Mouse (Mus musculus) Patski (cell line): ENCODE results near the gene Ccser1. TPM values are rescaled to one million over a fixed set of nuclear protein-coding genes. Genes with fewer than 3 reads are reported as not detected.

Experiments used
- ATAC-seq: fragments of 100-300 bp; one replicate; pipeline ENCODE4 v1.8.0; 2021
- CTCF ChIA-PET: fragments of 350-600 bp; sonication (Branson Sonifier 250); formaldehyde crosslinking; loops from one replicate; lab custom pipeline; 2022; ENCODE audit warnings: inconsistent platforms; lab: Charles Lee
- POLR2A ChIA-PET: fragments of 350-600 bp; sonication (Branson Sonifier 250); formaldehyde crosslinking; loops from one replicate; lab custom pipeline; 2022; ENCODE audit warnings: antibody characterized with exemption, inconsistent platforms; lab: Charles Lee
- DNase-seq: peaks from one replicate; pipeline ENCODE4 v3.0.0-alpha.2; 2011; ENCODE audit warnings: low read depth, low spot score
- H3K27me3 ChIP-seq: fragments of 371-371 bp; one replicate; pipeline ENCODE4 v1.5.1; 2021
- CTCF ChIP-seq: fragments of 100-300 bp; IDR thresholded peaks from one replicate; pipeline ENCODE4 v1.5.1; 2021
- in situ Hi-C: fragments of 300-500 bp; cut with MboI; formaldehyde crosslinking; loops from 3 replicates; pipeline ENCODE4 v1.11.1; 2018; ENCODE audit warnings: low pct_unique_long_range_greater_than_20kb, mixed read lengths
- polyA plus RNA-seq: library from polyadenylated mRNA; unstranded; gene quantifications from one replicate; pipeline ENCODE4 v1.2.3, GENCODE M21; 2021

Ccser1 gene
- polyA plus RNA-seq, 1 experiment from 2014 or later = 1.6 TPM

GRCm38 (mm10) chr6:61817716-61818115, 637.6 kb downstream of the Ccser1 start:
- ATAC-seq (no peak), DNase-seq (no peak)
- POLR2A ChIA-PET = interaction anchor here (0.6 kb wide), 1 partner anchor 551 kb away, joined by 3 read pairs; no protein-coding TSS in a partner anchor
- no peak for TF ChIP-seq CTCF
- CTCF ChIA-PET = no interaction called here
- no peaks in the 10 kb centered on the region for H3K27me3 ChIP-seq
- in situ Hi-C loops = no loop called here

- H3K27me3 ChIP-seq = peaks cover 8% of the 10 kb centered on the region
- ChIA-PET CTCF (interaction anchor here (1.1 kb wide), 1 partner anchor 11 kb away, joined by 3 read pairs; no protein-coding TSS in a partner anchor), POLR2A (no interaction called here)
- ATAC-seq (no peak), DNase-seq (no peak)
- in situ Hi-C loops = no loop called here
- TF ChIP-seq CTCF = no peak
These were observed 696.2 kb downstream of the Ccser1 start for GRCm38 (mm10) chr6:61876302-61876701.

GRCm38 (mm10) chr6:61898238-61898637, 718.1 kb downstream of the Ccser1 start:
- in situ Hi-C loops = no loop called here
- DNase-seq = no peak
- TF ChIP-seq CTCF = no peak
- ChIA-PET CTCF (no interaction called here), POLR2A (no interaction called here)
- ATAC-seq = no peak
- peaks cover 5% of the 10 kb centered on the region for H3K27me3 ChIP-seq

GRCm38 (mm10) chr6:61902715-61903114, 722.6 kb downstream of the Ccser1 start:
- POLR2A ChIA-PET = no interaction called here
- no peak for DNase-seq
- TF ChIP-seq CTCF = peak; percentile 32

GRCm38 (mm10) chr6:61912896-61913295, 732.8 kb downstream of the Ccser1 start:
- TF ChIP-seq CTCF = no peak
- ChIA-PET CTCF (no interaction called here), POLR2A (no interaction called here)
- in situ Hi-C loops = no loop called here
- H3K27me3 ChIP-seq = no peaks in the 10 kb centered on the region
- ATAC-seq (no peak), DNase-seq (no peak)

More at GRCm38 (mm10) chr6:61902715-61903114, 722.6 kb downstream of the Ccser1 start:
- CTCF ChIA-PET = no interaction called here
- in situ Hi-C loops = no loop called here
- no peak for ATAC-seq
- H3K27me3 ChIP-seq = peaks cover 5% of the 10 kb centered on the region

GRCm38 (mm10) chr6:61931622-61932021, 751.5 kb downstream of the Ccser1 start:
- in situ Hi-C loops = no loop called here
- no peak for ATAC-seq

GRCm38 (mm10) chr6:61936656-61937055, 756.5 kb downstream of the Ccser1 start:
- no peak for TF ChIP-seq CTCF
- CTCF ChIA-PET = no interaction called here
- POLR2A ChIA-PET = no interaction called here
- DNase-seq = no peak
- in situ Hi-C loops = no loop called here
- no peak for ATAC-seq
- H3K27me3 ChIP-seq = no peaks in the 10 kb centered on the region

More at GRCm38 (mm10) chr6:61931622-61932021, 751.5 kb downstream of the Ccser1 start:
- ChIA-PET POLR2A (no interaction called here), CTCF (no interaction called here)
- no peak for DNase-seq
- TF ChIP-seq CTCF = no peak
- H3K27me3 ChIP-seq = no peaks in the 10 kb centered on the region

- ChIA-PET CTCF (no interaction called here), POLR2A (no interaction called here)
- no peak for TF ChIP-seq CTCF
- ATAC-seq (no peak), DNase-seq (no peak)
- in situ Hi-C loops = no loop called here
- no peaks in the 10 kb centered on the region for H3K27me3 ChIP-seq
These were observed 759.1 kb downstream of the Ccser1 start for GRCm38 (mm10) chr6:61939236-61939635.

GRCm38 (mm10) chr6:61953703-61954102, 773.6 kb downstream of the Ccser1 start:
- in situ Hi-C loops = no loop called here
- ATAC-seq (no peak), DNase-seq (no peak)
- no peak for TF ChIP-seq CTCF
- ChIA-PET CTCF (no interaction called here), POLR2A (no interaction called here)
- H3K27me3 ChIP-seq = no peaks in the 10 kb centered on the region

GRCm38 (mm10) chr6:61976878-61977277, 796.8 kb downstream of the Ccser1 start:
- DNase-seq (no peak), ATAC-seq (no peak)
- ChIA-PET CTCF (interaction anchor here (1.0 kb wide), 1 partner anchor 27 kb away, joined by 3 read pairs; no protein-coding TSS in a partner anchor), POLR2A (no interaction called here)
- TF ChIP-seq CTCF = no peak
- H3K27me3 ChIP-seq = no peaks in the 10 kb centered on the region
- in situ Hi-C loops = no loop called here

- ChIA-PET CTCF (no interaction called here), POLR2A (no interaction called here)
- DNase-seq (no peak), ATAC-seq (no peak)
- peak; percentile 31 for TF ChIP-seq CTCF
- no peaks in the 10 kb centered on the region for H3K27me3 ChIP-seq
- in situ Hi-C loops = no loop called here
These were observed 798.3 kb downstream of the Ccser1 start for GRCm38 (mm10) chr6:61978379-61978778.

- CTCF ChIA-PET = interaction anchor here (1.5 kb wide), 1 partner anchor 12 kb away, joined by 3 read pairs; no protein-coding TSS in a partner anchor
These were observed 834.2 kb downstream of the Ccser1 start for GRCm38 (mm10) chr6:62014374-62014773.

More at GRCm38 (mm10) chr6:62014374-62014773, 834.2 kb downstream of the Ccser1 start:
- in situ Hi-C loops = no loop called here
- DNase-seq (no peak), ATAC-seq (no peak)
- peaks cover 3% of the 10 kb centered on the region for H3K27me3 ChIP-seq
- TF ChIP-seq CTCF = no peak
- POLR2A ChIA-PET = interaction anchor here (0.9 kb wide), 1 partner anchor 522 kb away, joined by 3 read pairs; no protein-coding TSS in a partner anchor
